Mouse (Mus musculus) intestine, embryonic 16.5 days (tissue): ENCODE measurements around the gene Fstl1. TPM values are rescaled to one million over a fixed set of nuclear protein-coding genes. Genes with fewer than 3 reads are reported as not detected.

Experiments used
- ATAC-seq: fragments of 200-750 bp; cut with Nextera tagmentation; 2 replicates; pipeline ENCODE4 v1.8.0; 2017; ENCODE audit warnings: moderate TSS enrichment, moderate library complexity
- H3K27ac ChIP-seq: fragments of 300-500 bp; sonication (generic); 2 replicates; pipeline ENCODE4 v1.5.1; 2014; ENCODE audit warnings: mild to moderate bottlenecking, low read length
- H3K27me3 ChIP-seq: fragments of 300-500 bp; sonication (generic); replicated peaks from 2 replicates; pipeline ENCODE4 v1.6.1; 2014; ENCODE audit warnings: low read length, control low read depth, mixed read lengths; ENCODE audit not compliant: control insufficient read depth, insufficient read depth
- H3K36me3 ChIP-seq: fragments of 300-500 bp; sonication (generic); 2 replicates; pipeline ENCODE4 v1.6.1; 2014; ENCODE audit warnings: low read length, control low read depth; ENCODE audit not compliant: control insufficient read depth, insufficient read depth
- H3K4me1 ChIP-seq: fragments of 300-500 bp; sonication (generic); 2 replicates; pipeline ENCODE4 v1.6.1; 2014; ENCODE audit warnings: low read length, control low read depth, mixed read lengths; ENCODE audit not compliant: control insufficient read depth, insufficient read depth
- H3K4me2 ChIP-seq: fragments of 300-500 bp; sonication (generic); 2 replicates; pipeline ENCODE4 v1.6.1; 2014; ENCODE audit warnings: low read depth, low read length, control low read depth
- H3K4me3 ChIP-seq: fragments of 300-500 bp; sonication (generic); 2 replicates; pipeline ENCODE4 v1.5.1; 2014; ENCODE audit warnings: mild to moderate bottlenecking, low read length
- H3K9ac ChIP-seq: fragments of 300-500 bp; sonication (generic); 2 replicates; pipeline ENCODE4 v1.6.1; 2014; ENCODE audit warnings: low read depth, low read length
- H3K9me3 ChIP-seq: fragments of 300-500 bp; sonication (generic); 2 replicates; pipeline ENCODE4 v1.6.1; 2016; ENCODE audit warnings: low read length, control low read depth; ENCODE audit not compliant: control insufficient read depth
- WGBS: fragments of 180-500 bp; shearing (Covaris S2); extraction: QIAGEN DNeasy Blood & Tissue Kit; methylation state at CpG from one replicate; pipeline ENCODE4 v1.1.7; 2014; 5-methylcytosine and 5-hydroxymethylcytosine counted together
- polyA plus RNA-seq: library from polyadenylated mRNA; unstranded; fragments of >200 nt; fragmentation: Nextera tagmentation; extraction: Ambion mirVana; gene quantifications from 2 replicates; pipeline ENCODE4 v1.2.1, GENCODE M21; 2015

The Fstl1 gene
- polyA plus RNA-seq, 1 experiment from 2014 or later = 225 TPM

- 29% methylated on average over 1 of the region's 1 CpGs for WGBS
- 0 out of 2 replicates have a peak overlapping the region, but pooled peaks have one; percentile 5 for H3K4me2 ChIP-seq
- H3K27me3 ChIP-seq = no peaks in the 10 kb centered on the region; the same call in 1 of the 2 replicates
- no peaks in the 10 kb centered on the region for H3K36me3 ChIP-seq
- ATAC-seq = no peak
- no peak overlapping the region for H3K27ac ChIP-seq
- peaks cover 9% of the 10 kb centered on the region for H3K4me1 ChIP-seq
- H3K4me3 ChIP-seq = no peak overlapping the region
- no peak overlapping the region for H3K9ac ChIP-seq
- no peaks in the 10 kb centered on the region for H3K9me3 ChIP-seq
Measured at GRCm38 (mm10) chr16:37780386-37780785, 3.7 kb downstream of the Fstl1 start.

- H3K4me1 ChIP-seq = peaks cover 9% of the 10 kb centered on the region
Measured at GRCm38 (mm10) chr16:37780911-37781310, 4.2 kb downstream of the Fstl1 start.

GRCm38 (mm10) chr16:37784526-37784925 lies 7.9 kb downstream of the Fstl1 start:
- 0 out of 2 replicates have a peak, but pooled peaks cover 2% of the 10 kb centered on the region for H3K36me3 ChIP-seq
- H3K9me3 ChIP-seq = no peaks in the 10 kb centered on the region
- no peak overlapping the region for H3K4me2 ChIP-seq
- H3K4me1 ChIP-seq = peaks cover 24% of the 10 kb centered on the region
- H3K27me3 ChIP-seq = no peaks in the 10 kb centered on the region
- no peak for ATAC-seq
- no peak overlapping the region for H3K27ac ChIP-seq
- whole genome bisulfite sequencing = 75% methylated on average over 3 of the region's 3 CpGs
- H3K9ac ChIP-seq = no peak overlapping the region
- no peak overlapping the region for H3K4me3 ChIP-seq

More at GRCm38 (mm10) chr16:37780911-37781310, 4.2 kb downstream of the Fstl1 start:
- H3K9me3 ChIP-seq = no peaks in the 10 kb centered on the region
- no peak overlapping the region for H3K27ac ChIP-seq
- H3K27me3 ChIP-seq = no peaks in the 10 kb centered on the region; the same call in 1 of the 2 replicates
- no peaks in the 10 kb centered on the region for H3K36me3 ChIP-seq
- no peak for ATAC-seq
- no peak overlapping the region for H3K4me3 ChIP-seq
- H3K4me2 ChIP-seq = 0 out of 2 replicates have a peak overlapping the region, but pooled peaks have one; percentile 5
- H3K9ac ChIP-seq = no peak overlapping the region
- WGBS = 62% methylated on average over 3 of the region's 3 CpGs

DNA sequence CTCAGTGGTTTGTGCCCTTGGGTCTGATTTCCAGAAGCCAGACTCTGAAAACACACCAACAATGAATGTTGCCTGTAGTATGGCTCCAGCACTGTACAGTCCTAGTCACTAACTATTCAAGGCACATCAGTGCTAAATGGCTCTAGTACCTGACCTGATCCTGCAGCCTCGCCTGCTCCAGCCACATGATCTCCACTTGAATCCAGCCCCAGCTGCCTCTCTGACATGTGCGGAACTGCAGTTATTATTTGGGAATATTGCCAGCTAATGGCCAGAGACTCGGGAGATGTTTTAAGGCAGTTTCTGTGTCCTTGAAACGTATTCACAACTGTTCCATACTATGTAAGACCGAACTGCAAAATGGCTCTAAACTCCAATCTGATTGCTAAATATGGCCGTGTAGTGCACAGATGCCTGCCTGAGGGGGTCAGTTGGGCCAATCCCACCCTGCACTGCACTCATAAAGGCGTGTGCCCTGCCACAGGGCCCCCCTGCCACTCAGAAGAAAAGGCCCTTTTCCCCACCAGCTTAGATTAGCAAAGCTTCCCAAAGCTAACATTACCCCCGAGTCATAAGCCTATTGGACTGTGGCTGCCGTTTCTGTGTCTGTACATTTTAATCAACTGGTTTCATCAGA lies 11.0 kb downstream of the Fstl1 start:
- peak; percentile 13; the same call in 1 of the 2 replicates for ATAC-seq
- WGBS = 34% methylated on average over 9 of the region's 9 CpGs
- peak overlapping the region; percentile 41; the same call in 1 of the 2 replicates for H3K9ac ChIP-seq
- peaks cover 26% of the 10 kb centered on the region for H3K4me1 ChIP-seq
- peak overlapping the region; percentile 87 for H3K27ac ChIP-seq
- no peaks in the 10 kb centered on the region for H3K9me3 ChIP-seq
- no peaks in the 10 kb centered on the region for H3K27me3 ChIP-seq
- peak overlapping the region; percentile 42 for H3K4me2 ChIP-seq
- H3K4me3 ChIP-seq = no peak overlapping the region
- H3K36me3 ChIP-seq = 0 out of 2 replicates have a peak, but pooled peaks cover 2% of the 10 kb centered on the region

GRCm38 (mm10) chr16:37788367-37789014 lies 11.8 kb downstream of the Fstl1 start:
- 0 out of 2 replicates have a peak overlapping the region, but pooled peaks have one; percentile 4 for H3K4me2 ChIP-seq
- 15% methylated on average over 12 of the region's 12 CpGs for WGBS
- H3K36me3 ChIP-seq = 0 out of 2 replicates have a peak, but pooled peaks cover 6% of the 10 kb centered on the region
- no peaks in the 10 kb centered on the region for H3K9me3 ChIP-seq
- H3K27me3 ChIP-seq = no peaks in the 10 kb centered on the region
- H3K4me1 ChIP-seq = peaks cover 26% of the 10 kb centered on the region
- peak overlapping the region; percentile 87 for H3K27ac ChIP-seq
- no peak overlapping the region for H3K4me3 ChIP-seq
- H3K9ac ChIP-seq = peak overlapping the region; percentile 32; the same call in 1 of the 2 replicates
- ATAC-seq = peak; percentile 94

GRCm38 (mm10) chr16:37789015-37789381 lies 12.3 kb downstream of the Fstl1 start:
- H3K27ac ChIP-seq = peak overlapping the region; percentile 87
- peaks cover 26% of the 10 kb centered on the region for H3K4me1 ChIP-seq
- no peak overlapping the region for H3K4me3 ChIP-seq
- no peaks in the 10 kb centered on the region for H3K9me3 ChIP-seq
- peak overlapping the region; percentile 32; the same call in 1 of the 2 replicates for H3K9ac ChIP-seq
- 0 out of 2 replicates have a peak, but pooled peaks cover 7% of the 10 kb centered on the region for H3K36me3 ChIP-seq
- H3K27me3 ChIP-seq = no peaks in the 10 kb centered on the region
- peak; percentile 24; the same call in 1 of the 2 replicates for ATAC-seq
- no peak overlapping the region for H3K4me2 ChIP-seq
- WGBS = 47% methylated on average over 6 of the region's 6 CpGs

DNA sequence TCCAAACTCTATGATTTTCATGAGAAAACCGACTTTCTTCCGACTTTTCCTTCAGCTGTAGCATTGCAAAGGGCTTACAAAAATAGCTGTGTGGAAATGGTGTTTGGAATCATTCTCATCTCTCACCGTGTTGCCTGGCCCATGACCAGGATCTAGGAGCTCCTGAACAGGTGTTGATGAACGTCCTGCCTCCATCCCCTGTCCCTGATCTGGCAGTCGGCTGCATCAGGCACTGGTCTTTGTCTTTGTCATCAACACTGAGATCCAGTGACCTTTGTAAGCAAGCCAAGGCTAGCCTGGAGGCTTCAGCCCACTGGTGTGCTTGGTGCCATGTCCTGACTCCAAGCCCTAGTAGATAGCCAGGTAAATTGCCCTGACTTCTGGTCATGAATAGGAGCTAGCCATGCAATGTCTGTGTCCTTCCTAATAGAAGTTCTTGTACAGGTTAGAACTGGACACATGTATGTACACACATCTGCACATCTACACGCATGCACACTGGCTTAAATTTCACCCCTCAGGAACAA lies 12.8 kb downstream of the Fstl1 start:
- no peak overlapping the region for H3K4me3 ChIP-seq
- peak overlapping the region; percentile 87 for H3K27ac ChIP-seq
- 71% methylated on average over 6 of the region's 6 CpGs for WGBS
- H3K27me3 ChIP-seq = no peaks in the 10 kb centered on the region
- 0 out of 2 replicates have a peak, but pooled peaks cover 7% of the 10 kb centered on the region for H3K36me3 ChIP-seq
- no peaks in the 10 kb centered on the region for H3K9me3 ChIP-seq
- no peak for ATAC-seq
- no peak overlapping the region for H3K9ac ChIP-seq
- no peak overlapping the region for H3K4me2 ChIP-seq
- H3K4me1 ChIP-seq = peaks cover 26% of the 10 kb centered on the region

DNA sequence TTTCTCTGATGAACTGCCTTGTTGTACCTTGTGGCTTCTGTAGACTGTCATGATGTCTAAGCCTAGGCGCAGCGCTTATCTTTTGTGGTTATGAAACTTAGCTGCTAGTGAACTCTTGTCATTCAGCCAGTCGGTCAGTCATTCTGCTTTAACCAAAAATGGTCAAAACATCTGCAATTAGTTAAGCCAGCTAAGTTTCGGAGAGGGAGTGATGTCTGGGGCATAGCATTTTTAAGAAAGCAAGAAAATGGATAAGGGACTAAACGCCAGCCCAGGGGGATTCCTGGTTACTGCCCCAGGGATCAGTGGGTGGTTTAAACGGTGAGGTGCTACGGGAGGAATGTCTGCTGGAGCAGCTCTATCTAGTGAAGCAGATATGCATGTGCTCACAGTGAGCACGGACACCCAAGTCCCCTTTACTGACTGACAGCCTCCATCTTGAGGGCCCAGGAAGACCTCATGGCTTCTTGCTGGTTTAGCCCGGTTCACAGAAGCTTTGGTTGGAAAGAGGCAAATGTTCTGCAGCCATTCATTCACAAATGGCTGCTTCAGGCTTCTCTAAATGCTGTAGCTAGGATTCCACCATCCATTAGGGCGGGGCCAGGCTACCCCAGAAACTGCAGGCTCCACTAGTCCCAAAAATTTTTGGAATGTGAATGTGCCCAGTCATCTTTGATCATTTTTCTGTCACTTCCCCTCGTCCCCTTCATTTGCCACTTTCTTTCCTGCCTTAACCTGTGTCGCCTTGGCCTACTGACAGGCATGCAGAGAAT lies 13.5 kb downstream of the Fstl1 start:
- Histone ChIP-seq H3K9me3 (no peaks in the 10 kb centered on the region), H3K4me3 (no peak overlapping the region), H3K36me3 (0 out of 2 replicates have a peak, but pooled peaks cover 7% of the 10 kb centered on the region), H3K27me3 (no peaks in the 10 kb centered on the region), H3K4me1 (peaks cover 26% of the 10 kb centered on the region), H3K9ac (no peak overlapping the region), H3K27ac (no peak overlapping the region), H3K4me2 (no peak overlapping the region)
- ATAC-seq = no peak
- 74% methylated on average over 12 of the region's 12 CpGs for WGBS

- no peak overlapping the region for H3K4me3 ChIP-seq
- no peak overlapping the region for H3K27ac ChIP-seq
- H3K9me3 ChIP-seq = no peaks in the 10 kb centered on the region
- ATAC-seq = no peak
- 0 out of 2 replicates have a peak, but pooled peaks cover 7% of the 10 kb centered on the region for H3K36me3 ChIP-seq
- no peaks in the 10 kb centered on the region for H3K27me3 ChIP-seq
- H3K4me2 ChIP-seq = no peak overlapping the region
- 69% methylated on average over 8 of the region's 8 CpGs for WGBS
- H3K9ac ChIP-seq = no peak overlapping the region
- peaks cover 26% of the 10 kb centered on the region for H3K4me1 ChIP-seq
Measured at GRCm38 (mm10) chr16:37790781-37791175, 14.1 kb downstream of the Fstl1 start.
